Mouse (Mus musculus): ENCODE data around the gene Cluap1. TPM values are rescaled to one million over a fixed set of nuclear protein-coding genes. Genes with fewer than 3 reads are reported as not detected.

Gene Cluap1
- 28.1 and 32.0 TPM in 2 replicates for polyA plus RNA-seq (2012; rRNA removed)

DNA sequence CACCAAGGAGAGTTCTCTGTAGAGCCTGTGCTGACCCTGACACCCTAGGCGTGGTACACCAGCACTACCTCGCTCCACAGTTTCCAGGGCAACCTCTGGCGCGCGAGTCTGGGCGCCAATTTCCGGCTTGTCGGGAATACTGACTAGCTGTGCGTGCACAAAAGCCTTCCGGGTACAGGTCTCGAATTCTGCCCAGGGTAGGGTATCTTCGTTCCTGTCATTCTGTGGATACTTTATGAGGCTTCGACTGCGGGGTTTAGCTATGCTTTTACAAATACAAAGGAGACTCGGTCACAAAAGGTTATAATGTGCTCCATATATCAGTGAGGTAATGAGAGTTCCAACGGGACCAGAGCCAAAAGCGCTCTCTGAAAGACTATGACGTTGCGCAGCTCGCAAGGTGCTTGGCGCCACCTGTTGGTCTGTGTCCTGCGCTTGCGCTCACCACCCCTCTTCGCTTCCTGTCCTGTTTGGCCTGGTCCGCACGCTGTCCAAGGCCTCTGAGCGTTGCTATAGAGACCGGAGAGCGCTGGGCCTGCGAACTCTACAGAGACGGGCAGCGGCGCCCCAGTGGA lies at the start of gene Cluap1, which contains the start of gene 1700037C18Rik:
Gene Cluap1 (plus strand): TSS at position 265 of the 575 bp plus-strand sequence.
Gene 1700037C18Rik (minus strand): TSS at position 153 of the 575 bp plus-strand sequence.
- peak; percentile 90 to 95 for DNase-seq (ENCODE audit: extremely low spot score in 1 of 2, low spot score in 1 of 2)

- DNase-seq (ENCODE audit: extremely low spot score in 1 of 2, low spot score in 1 of 2): no peak
Measured at GRCm38 (mm10) chr16:3859254-3859653, 49.3 kb upstream of the Cluap1 start.

- no peak for DNase-seq (ENCODE audit: extremely low spot score in 1 of 2, low spot score in 1 of 2)
Measured at GRCm38 (mm10) chr16:3871815-3872214, 36.8 kb upstream of the Cluap1 start.

- peak; percentile 80 to 89 for DNase-seq (ENCODE audit: extremely low spot score in 1 of 2, low spot score in 1 of 2)
Measured at GRCm38 (mm10) chr16:3872216-3873047, 36.2 kb upstream of the Cluap1 start, which contains the start of gene Naa60. Gene Naa60, plus strand, starts transcription at chr16:3872375.

DNA sequence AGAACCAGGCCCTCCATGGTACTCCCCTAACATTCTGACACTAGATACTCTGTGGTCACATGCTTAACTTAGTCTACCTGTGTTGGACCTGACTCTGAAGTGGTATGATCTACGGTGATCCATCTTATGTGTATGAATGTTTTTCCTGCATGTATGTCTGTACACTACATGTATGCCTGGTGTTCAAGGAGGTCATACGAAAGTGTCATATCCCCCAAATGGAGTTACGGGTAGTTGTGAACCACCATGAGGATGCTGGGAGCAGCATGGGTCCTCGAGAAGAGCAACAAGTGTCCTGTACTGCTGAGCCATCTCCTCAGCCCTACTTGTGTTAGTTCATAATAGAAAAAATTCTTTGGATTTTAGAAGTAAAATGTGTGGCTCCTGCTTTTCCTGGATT lies 32.3 kb upstream of the Cluap1 start:
- DNase-seq (ENCODE audit: extremely low spot score in 1 of 2, low spot score in 1 of 2): no peak

- DNase-seq (ENCODE audit: extremely low spot score in 1 of 2, low spot score in 1 of 2): peak; percentile 82 to 94
Measured at GRCm38 (mm10) chr16:3884201-3885064, 24.2 kb upstream of the Cluap1 start, which contains the start of the genes Zfp597 and Gm20695. Gene Zfp597, minus strand, starts transcription at chr16:3884561. Gene Gm20695, plus strand, starts transcription at chr16:3884648.

DNA sequence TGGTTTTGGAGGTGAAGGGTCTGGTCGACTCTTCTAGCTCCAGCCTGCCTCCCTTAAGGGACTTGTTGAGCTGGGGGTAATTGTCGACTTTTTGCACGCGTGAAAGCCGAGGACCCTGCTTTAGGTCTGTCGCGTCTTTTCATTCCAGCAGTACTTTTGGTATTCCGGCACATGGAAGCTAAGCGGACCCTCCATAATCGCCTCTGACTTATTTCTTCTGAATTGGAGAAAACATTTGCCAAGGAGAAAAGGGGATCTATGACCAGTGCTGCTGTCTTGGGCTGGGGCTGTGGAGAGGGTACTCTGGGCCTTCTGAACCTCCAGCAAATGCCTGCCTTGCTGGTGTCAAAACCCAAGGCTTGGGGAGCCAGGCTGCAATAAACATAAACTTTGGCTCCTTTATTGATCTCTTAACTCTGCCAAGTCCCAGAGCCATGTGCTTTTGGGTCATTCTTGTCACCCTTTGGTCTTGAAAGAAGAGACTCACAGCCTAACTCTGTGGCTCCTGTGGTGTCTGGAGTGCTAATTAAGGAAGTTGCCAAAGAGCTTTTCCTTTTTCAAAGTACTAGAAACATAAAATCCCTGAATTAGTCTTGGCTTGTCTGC lies 23.4 kb upstream of the Cluap1 start:
- DNase-seq (ENCODE audit: extremely low spot score in 1 of 2, low spot score in 1 of 2): peak in 1 of 2 experiments; percentile 25

- DNase-seq (ENCODE audit: extremely low spot score in 1 of 2, low spot score in 1 of 2): peak in 1 of 2 experiments; percentile 39
Measured at GRCm38 (mm10) chr16:3891621-3892295, 16.8 kb upstream of the Cluap1 start.

DNA sequence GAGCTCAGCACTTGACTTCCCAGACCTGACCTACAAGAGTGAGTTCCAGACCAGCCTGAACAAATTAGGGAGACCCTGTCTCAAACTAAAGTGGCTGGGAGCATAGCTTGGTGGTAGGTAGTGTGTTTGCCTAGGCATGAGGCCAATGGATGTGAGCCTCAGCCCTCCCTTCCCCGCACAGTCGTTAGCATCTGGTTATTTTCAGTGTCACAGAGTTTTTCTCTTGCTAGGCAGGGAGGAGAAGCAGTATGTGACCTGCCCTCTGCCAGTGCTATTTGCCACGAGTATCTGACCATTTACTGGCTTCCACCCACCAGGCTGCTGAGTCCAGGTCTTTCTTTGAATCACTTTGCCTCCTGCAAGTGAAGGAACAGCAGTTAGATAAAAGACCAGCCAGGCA lies 14.9 kb upstream of the Cluap1 start:
- no peak for DNase-seq (ENCODE audit: extremely low spot score in 1 of 2, low spot score in 1 of 2)

GRCm38 (mm10) chr16:3895173-3895792 lies 13.3 kb upstream of the Cluap1 start:
- DNase-seq (ENCODE audit: extremely low spot score in 1 of 2, low spot score in 1 of 2): no peak

GRCm38 (mm10) chr16:3896046-3896445 lies 12.6 kb upstream of the Cluap1 start:
- DNase-seq (ENCODE audit: extremely low spot score in 1 of 2, low spot score in 1 of 2): no peak

- DNase-seq (ENCODE audit: extremely low spot score in 1 of 2, low spot score in 1 of 2): no peak
Measured at GRCm38 (mm10) chr16:3896553-3896952, 12.0 kb upstream of the Cluap1 start.

- no peak for DNase-seq (ENCODE audit: extremely low spot score in 1 of 2, low spot score in 1 of 2)
Measured at GRCm38 (mm10) chr16:3907471-3907870, 1.1 kb upstream of the Cluap1 start.

DNA sequence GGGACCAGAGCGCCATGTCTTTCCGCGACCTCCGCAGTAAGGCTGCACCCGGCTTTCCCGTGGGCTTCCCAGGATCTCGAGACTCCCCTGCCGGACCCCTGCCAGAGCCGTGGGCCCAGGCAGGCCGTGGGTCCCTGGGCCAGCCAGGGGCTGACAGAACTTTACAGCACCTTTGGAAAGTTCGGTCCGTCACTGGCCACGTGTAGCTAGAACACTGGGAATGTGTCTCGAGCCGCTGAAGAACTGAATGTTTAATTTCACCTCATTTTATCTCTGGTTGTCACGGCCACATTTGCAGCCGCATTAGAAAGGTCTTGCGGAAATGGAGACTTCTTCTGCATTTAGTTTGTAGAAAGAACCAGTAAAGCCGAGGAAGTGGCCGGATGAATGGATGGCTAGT lies 517 bp downstream of the Cluap1 start:
- peak in 1 of 2 experiments; percentile 16 for DNase-seq (ENCODE audit: extremely low spot score in 1 of 2, low spot score in 1 of 2)

GRCm38 (mm10) chr16:3920756-3921155 lies 12.2 kb downstream of the Cluap1 start:
- no peak for DNase-seq (ENCODE audit: extremely low spot score in 1 of 2, low spot score in 1 of 2)

- DNase-seq (ENCODE audit: extremely low spot score in 1 of 2, low spot score in 1 of 2): no peak
Measured at GRCm38 (mm10) chr16:3923515-3923914, 14.9 kb downstream of the Cluap1 start.

DNA sequence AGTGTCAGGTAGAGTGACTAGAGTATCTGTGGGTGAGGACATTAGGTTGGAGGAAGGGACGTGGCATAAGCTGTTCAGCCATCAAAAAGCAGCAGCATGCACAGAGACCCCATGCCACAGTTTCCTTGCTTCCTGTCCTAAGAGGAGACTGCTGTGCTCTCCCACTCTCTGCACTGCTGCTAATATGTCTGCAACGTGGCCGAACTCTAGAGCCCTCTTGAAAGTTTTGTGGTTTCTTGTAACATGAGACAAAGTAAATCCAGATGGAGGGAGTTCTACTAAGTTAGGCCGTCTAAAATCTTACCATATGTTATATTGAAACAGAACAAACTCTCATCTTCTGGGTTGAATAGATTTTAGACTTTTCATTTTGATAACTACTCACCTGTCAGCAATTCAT lies 15.4 kb downstream of the Cluap1 start:
- DNase-seq (ENCODE audit: extremely low spot score in 1 of 2, low spot score in 1 of 2): no peak

DNA sequence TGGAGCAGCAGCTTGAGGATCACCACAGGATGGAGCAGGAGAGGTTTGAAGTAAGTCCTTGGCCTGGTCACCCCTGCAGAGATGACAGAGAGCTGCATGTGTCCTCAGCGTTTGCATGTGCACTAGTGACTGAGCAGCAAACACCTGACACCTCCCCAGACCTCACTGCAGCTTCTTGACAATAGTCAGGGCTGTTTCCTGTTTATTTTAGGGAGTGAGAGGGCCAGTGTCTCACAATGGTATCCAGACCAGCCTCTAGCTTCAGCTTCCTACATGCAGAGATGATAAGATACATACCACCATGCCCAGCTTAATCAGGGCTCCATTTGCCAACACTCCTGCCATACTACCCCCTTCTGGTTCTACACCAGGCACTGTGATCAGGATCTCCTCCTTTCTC lies 20.0 kb downstream of the Cluap1 start:
- no peak for DNase-seq (ENCODE audit: extremely low spot score in 1 of 2, low spot score in 1 of 2)

- no peak for DNase-seq (ENCODE audit: extremely low spot score in 1 of 2, low spot score in 1 of 2)
Measured at GRCm38 (mm10) chr16:3929151-3929550, 20.6 kb downstream of the Cluap1 start.

Data from frontal cortex, adult 2 months (tissue).